Mouse (Mus musculus) embryonic facial prominence, embryonic 11.5 days (tissue): ENCODE data around the gene Atxn10. TPM values are rescaled to one million over a fixed set of nuclear protein-coding genes. Genes with fewer than 3 reads are reported as not detected.
"Not testable (repeated sequence)": the region's sequence is repeated elsewhere in the genome, so short reads cannot be mapped to it uniquely, and the experiment has no call there.

Experiments
- ATAC-seq: fragments of 200-750 bp; cut with Nextera tagmentation; replicated peaks from 2 replicates; pipeline ENCODE4 v1.8.0; 2017; ENCODE audit warnings: low read depth; ENCODE audit not compliant: insufficient number of reproducible peaks, low FRiP score, low TSS enrichment
- DNase-seq: peaks from one replicate; pipeline ENCODE4 v3.0.0-alpha.2; 2015; ENCODE audit warnings: low spot score
- H3K27ac ChIP-seq: fragments of 300-500 bp; sonication (generic); replicated peaks from 2 replicates; pipeline ENCODE4 v1.5.1; 2014; ENCODE audit warnings: mild to moderate bottlenecking, low read depth, low read length, control low read depth
- H3K27me3 ChIP-seq: fragments of 300-500 bp; sonication (generic); 2 replicates; pipeline ENCODE4 v1.6.1; 2014; ENCODE audit warnings: mild to moderate bottlenecking, low read length, moderate library complexity, mixed read lengths; ENCODE audit not compliant: control insufficient read depth, insufficient read depth
- H3K36me3 ChIP-seq: fragments of 300-500 bp; sonication (generic); replicated peaks from 2 replicates; pipeline ENCODE4 v1.6.1; 2014; ENCODE audit warnings: low read depth, mild to moderate bottlenecking, low read length, moderate library complexity, mixed read lengths; ENCODE audit not compliant: control insufficient read depth, insufficient read depth
- H3K4me1 ChIP-seq: fragments of 300-500 bp; sonication (generic); 2 replicates; pipeline ENCODE4 v1.6.1; 2014; ENCODE audit warnings: low read length, mixed read lengths; ENCODE audit not compliant: control insufficient read depth, insufficient read depth
- H3K4me2 ChIP-seq: fragments of 300-500 bp; sonication (generic); 2 replicates; pipeline ENCODE4 v1.6.1; 2014; ENCODE audit warnings: low read depth, mild to moderate bottlenecking, control low read depth, low read length, moderate library complexity
- H3K4me3 ChIP-seq: fragments of 300-500 bp; sonication (generic); 2 replicates; pipeline ENCODE4 v1.5.1; 2014; ENCODE audit warnings: low read depth, low read length, control low read depth
- H3K9ac ChIP-seq: fragments of 300-500 bp; sonication (generic); replicated peaks from 2 replicates; pipeline ENCODE4 v1.6.1; 2014; ENCODE audit warnings: mild to moderate bottlenecking, control low read depth, low read length
- H3K9me3 ChIP-seq: fragments of 300-500 bp; sonication (generic); replicated peaks from 2 replicates; pipeline ENCODE4 v1.6.1; 2016; ENCODE audit warnings: mild to moderate bottlenecking, low read length, inconsistent platforms, mixed read lengths; ENCODE audit not compliant: control insufficient read depth
- WGBS: fragments of 180-500 bp; shearing (Covaris S2); extraction: QIAGEN DNeasy Blood & Tissue Kit; methylation state at CpG from one replicate; pipeline ENCODE4 v1.1.7; 2014; 5-methylcytosine and 5-hydroxymethylcytosine counted together
- polyA plus RNA-seq: library from polyadenylated mRNA; unstranded; fragments of >200 nt; fragmentation: Nextera tagmentation; extraction: Ambion mirVana; gene quantifications from 2 replicates; pipeline ENCODE4 v1.2.1, GENCODE M21; 2014

The Atxn10 gene
- polyA plus RNA-seq, 1 experiment from 2014 or later = 378 TPM

- no peak overlapping the region for H3K4me2 ChIP-seq
- no peak overlapping the region for H3K27ac ChIP-seq
- no peak overlapping the region for H3K9ac ChIP-seq
- no peak for ATAC-seq
- H3K36me3 ChIP-seq = no peaks in the 10 kb centered on the region
- no peaks in the 10 kb centered on the region for H3K27me3 ChIP-seq
- 97% methylated on average over 1 of the region's 1 CpGs for WGBS
- H3K4me3 ChIP-seq = no peak overlapping the region
- H3K9me3 ChIP-seq = no peaks in the 10 kb centered on the region
- DNase-seq = no peak
- no peaks in the 10 kb centered on the region for H3K4me1 ChIP-seq
Measured at GRCm38 (mm10) chr15:85324426-85324825, 11.6 kb upstream of the Atxn10 start.

GRCm38 (mm10) chr15:85327808-85328207 is 8.2 kb upstream of the Atxn10 start:
- DNase-seq (no peak), ATAC-seq (no peak)
- 70% methylated on average over 11 of the region's 11 CpGs for WGBS

GRCm38 (mm10) chr15:85328455-85328854 is 7.6 kb upstream of the Atxn10 start:
- ATAC-seq, H3K4me1 ChIP-seq, H3K36me3 ChIP-seq, H3K4me3 ChIP-seq, DNase-seq, H3K4me2 ChIP-seq, H3K27ac ChIP-seq, H3K27me3 ChIP-seq, H3K9ac ChIP-seq, H3K9me3 ChIP-seq: not testable (repeated sequence)
- 80% methylated on average over 2 of the region's 2 CpGs for WGBS

More at GRCm38 (mm10) chr15:85327808-85328207, 8.2 kb upstream of the Atxn10 start:
- no peaks in the 10 kb centered on the region for H3K36me3 ChIP-seq
- H3K4me2 ChIP-seq = no peak overlapping the region
- H3K4me1 ChIP-seq = no peaks in the 10 kb centered on the region
- no peak overlapping the region for H3K9ac ChIP-seq
- no peak overlapping the region for H3K4me3 ChIP-seq
- H3K27me3 ChIP-seq = no peaks in the 10 kb centered on the region
- no peak overlapping the region for H3K27ac ChIP-seq
- H3K9me3 ChIP-seq = no peaks in the 10 kb centered on the region

GRCm38 (mm10) chr15:85329096-85329495 is 6.9 kb upstream of the Atxn10 start:
- no peak for DNase-seq
- Histone ChIP-seq H3K4me2 (no peak overlapping the region), H3K27ac (no peak overlapping the region), H3K4me3 (no peak overlapping the region), H3K4me1 (no peaks in the 10 kb centered on the region), H3K27me3 (no peaks in the 10 kb centered on the region), H3K9me3 (no peaks in the 10 kb centered on the region), H3K36me3 (no peaks in the 10 kb centered on the region), H3K9ac (no peak overlapping the region)
- 85% methylated on average over 5 of the region's 5 CpGs for WGBS
- ATAC-seq = no peak

- no peak overlapping the region for H3K9ac ChIP-seq
- DNase-seq (no peak), ATAC-seq (no peak)
- H3K4me3 ChIP-seq = no peak overlapping the region
- 77% methylated on average over 6 of the region's 6 CpGs for WGBS
- no peak overlapping the region for H3K27ac ChIP-seq
- H3K27me3 ChIP-seq = no peaks in the 10 kb centered on the region
- H3K4me1 ChIP-seq = no peaks in the 10 kb centered on the region
- H3K4me2 ChIP-seq = no peak overlapping the region
- H3K9me3 ChIP-seq = no peaks in the 10 kb centered on the region
- no peaks in the 10 kb centered on the region for H3K36me3 ChIP-seq
Measured at GRCm38 (mm10) chr15:85330024-85330423, 6.0 kb upstream of the Atxn10 start.

GRCm38 (mm10) chr15:85333511-85333910 is 2.5 kb upstream of the Atxn10 start:
- DNase-seq = not testable (repeated sequence)

GRCm38 (mm10) chr15:85334234-85334633 is 1.8 kb upstream of the Atxn10 start:
- Histone ChIP-seq H3K9me3 (no peaks in the 10 kb centered on the region), H3K36me3 (no peaks in the 10 kb centered on the region), H3K27me3 (no peaks in the 10 kb centered on the region), H3K27ac (no peak overlapping the region), H3K4me1 (no peaks in the 10 kb centered on the region), H3K4me2 (no peak overlapping the region), H3K9ac (no peak overlapping the region), H3K4me3 (no peak overlapping the region)
- DNase-seq (no peak), ATAC-seq (no peak)
- 81% methylated on average over 3 of the region's 3 CpGs for WGBS

More at GRCm38 (mm10) chr15:85333511-85333910, 2.5 kb upstream of the Atxn10 start:
- H3K36me3 ChIP-seq, H3K27me3 ChIP-seq, H3K27ac ChIP-seq, H3K4me3 ChIP-seq, ATAC-seq, H3K4me2 ChIP-seq, H3K9ac ChIP-seq, H3K9me3 ChIP-seq, H3K4me1 ChIP-seq: not testable (repeated sequence)
- WGBS = 87% methylated on average over 6 of the region's 6 CpGs

- Histone ChIP-seq H3K36me3 (no peaks in the 10 kb centered on the region), H3K4me2 (peak overlapping the region; percentile 64), H3K4me3 (peak overlapping the region; percentile 87), H3K4me1 (no peaks in the 10 kb centered on the region), H3K9me3 (no peaks in the 10 kb centered on the region), H3K27ac (peak overlapping the region; percentile 94), H3K27me3 (no peaks in the 10 kb centered on the region), H3K9ac (peak overlapping the region; percentile 87)
- peak; percentile 97 for ATAC-seq
- WGBS = under 1% methylated on average over 53 of the region's 54 CpGs
- no peak for DNase-seq
Measured at GRCm38 (mm10) chr15:85336301-85336991, 401 bp downstream of the Atxn10 start.
